Mouse (Mus musculus) stomach, embryonic 14.5 days (tissue): ENCODE measurements around the gene Mical2. TPM values are rescaled to one million over a fixed set of nuclear protein-coding genes. Genes with fewer than 3 reads are reported as not detected.
A peak's percentile ranks its signal among the peaks of the same experiment; 100 is the strongest.

Experiments
- ATAC-seq: fragments of 200-750 bp; cut with Nextera tagmentation; 2 replicates; pipeline ENCODE4 v1.8.0; 2017; ENCODE audit warnings: low read depth, moderate TSS enrichment; ENCODE audit not compliant: insufficient number of reproducible peaks, insufficient read depth, low FRiP score
- H3K27ac ChIP-seq: fragments of 300-500 bp; sonication (generic); 2 replicates; pipeline ENCODE4 v1.5.1; 2014; ENCODE audit warnings: mild to moderate bottlenecking, low read length, moderate library complexity, mixed read lengths
- H3K27me3 ChIP-seq: fragments of 300-500 bp; sonication (generic); 2 replicates; pipeline ENCODE4 v1.6.1; 2014; ENCODE audit warnings: low read length, control low read depth, mixed read lengths; ENCODE audit not compliant: control insufficient read depth, insufficient read depth
- H3K36me3 ChIP-seq: fragments of 300-500 bp; sonication (generic); 2 replicates; pipeline ENCODE4 v1.6.1; 2014; ENCODE audit warnings: mild to moderate bottlenecking, control low read depth, low read length, moderate library complexity, mixed read lengths; ENCODE audit not compliant: control insufficient read depth, insufficient read depth
- H3K4me1 ChIP-seq: fragments of 300-500 bp; sonication (generic); 2 replicates; pipeline ENCODE4 v1.6.1; 2014; ENCODE audit warnings: low read length, control low read depth, mixed read lengths; ENCODE audit not compliant: control insufficient read depth, insufficient read depth
- H3K4me2 ChIP-seq: fragments of 300-500 bp; sonication (generic); replicated peaks from 2 replicates; pipeline ENCODE4 v1.6.1; 2014; ENCODE audit warnings: low read depth, low read length, control low read depth
- H3K4me3 ChIP-seq: fragments of 300-500 bp; sonication (generic); 2 replicates; pipeline ENCODE4 v1.5.1; 2014; ENCODE audit warnings: low read depth, low read length, control low read depth
- H3K9ac ChIP-seq: fragments of 300-500 bp; sonication (generic); replicated peaks from 2 replicates; pipeline ENCODE4 v1.6.1; 2014; ENCODE audit warnings: low read depth, mild to moderate bottlenecking, control low read depth, low read length, moderate library complexity, mixed read lengths
- H3K9me3 ChIP-seq: fragments of 300-500 bp; sonication (generic); 2 replicates; pipeline ENCODE4 v1.6.1; 2016; ENCODE audit warnings: low read depth, low read length, control low read depth; ENCODE audit not compliant: control insufficient read depth
- WGBS: fragments of 180-500 bp; shearing (Covaris S2); extraction: QIAGEN DNeasy Blood & Tissue Kit; methylation state at CpG from one replicate; pipeline ENCODE4 v1.1.7; 2014; 5-methylcytosine and 5-hydroxymethylcytosine counted together
- polyA plus RNA-seq: library from polyadenylated mRNA; unstranded; fragments of >200 nt; fragmentation: Nextera tagmentation; extraction: Ambion mirVana; gene quantifications from 2 replicates; pipeline ENCODE4 v1.2.1, GENCODE M21; 2014

Gene Mical2
- polyA plus RNA-seq, 1 experiment from 2014 or later: 10.7 TPM

DNA sequence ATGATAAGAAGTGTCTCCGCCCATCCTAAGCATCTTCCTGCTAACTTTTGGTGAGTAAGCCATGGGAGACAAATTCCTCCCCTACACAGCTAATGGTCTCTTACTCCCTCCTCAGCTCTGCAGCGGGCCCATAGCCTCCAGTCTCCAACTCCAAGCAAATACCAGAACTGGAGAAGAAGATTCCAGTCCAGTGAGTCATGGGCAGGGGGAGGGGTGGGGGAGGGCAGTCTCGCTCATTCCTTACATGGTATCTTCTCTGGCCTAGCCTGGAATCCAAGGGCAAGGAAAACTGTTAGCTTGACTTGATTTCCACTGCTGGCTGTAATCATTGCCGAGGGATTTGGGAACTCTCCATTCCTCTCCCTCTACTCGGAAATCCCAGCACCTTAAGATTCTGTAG, 150.2 kb downstream of the Mical2 start:
- WGBS: 33% methylated on average over 5 of the region's 5 CpGs
- Histone ChIP-seq H3K27ac (peak overlapping the region; percentile 68; the same call in 1 of the 2 replicates), H3K4me1 (0 out of 2 replicates have a peak, but pooled peaks cover 7% of the 10 kb centered on the region), H3K27me3 (no peaks in the 10 kb centered on the region), H3K9ac (no peak overlapping the region), H3K36me3 (no peaks in the 10 kb centered on the region), H3K4me2 (no peak overlapping the region), H3K4me3 (no peak overlapping the region), H3K9me3 (no peaks in the 10 kb centered on the region)
- no peak; the same call in 1 of the 2 replicates for ATAC-seq

DNA sequence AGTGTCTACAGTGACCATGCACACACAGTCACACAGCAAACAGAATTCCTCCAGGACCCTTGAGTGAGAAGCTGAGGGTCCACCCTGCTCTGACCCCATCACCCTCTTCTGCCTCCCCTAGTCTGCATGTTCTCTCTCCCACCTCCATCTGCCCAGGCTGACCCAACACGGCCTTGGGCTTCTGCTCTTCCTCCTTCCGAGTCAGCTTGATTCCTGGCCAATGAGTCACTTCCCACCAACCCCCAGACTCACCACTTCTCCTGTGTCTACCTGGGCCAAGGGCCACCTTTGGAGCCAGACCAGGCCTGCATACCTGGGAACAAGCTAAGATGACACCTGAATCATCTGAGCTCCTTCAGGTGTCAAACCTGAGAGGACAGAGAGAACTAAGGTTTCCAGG, 151.0 kb downstream of the Mical2 start:
- Histone ChIP-seq H3K9ac (no peak overlapping the region), H3K36me3 (no peaks in the 10 kb centered on the region), H3K27me3 (no peaks in the 10 kb centered on the region), H3K9me3 (no peaks in the 10 kb centered on the region), H3K27ac (peak overlapping the region; percentile 68; the same call in 1 of the 2 replicates), H3K4me3 (no peak overlapping the region), H3K4me1 (0 out of 2 replicates have a peak, but pooled peaks cover 7% of the 10 kb centered on the region), H3K4me2 (no peak overlapping the region)
- no peak for ATAC-seq
- 57% methylated on average over 2 of the region's 2 CpGs for WGBS

DNA sequence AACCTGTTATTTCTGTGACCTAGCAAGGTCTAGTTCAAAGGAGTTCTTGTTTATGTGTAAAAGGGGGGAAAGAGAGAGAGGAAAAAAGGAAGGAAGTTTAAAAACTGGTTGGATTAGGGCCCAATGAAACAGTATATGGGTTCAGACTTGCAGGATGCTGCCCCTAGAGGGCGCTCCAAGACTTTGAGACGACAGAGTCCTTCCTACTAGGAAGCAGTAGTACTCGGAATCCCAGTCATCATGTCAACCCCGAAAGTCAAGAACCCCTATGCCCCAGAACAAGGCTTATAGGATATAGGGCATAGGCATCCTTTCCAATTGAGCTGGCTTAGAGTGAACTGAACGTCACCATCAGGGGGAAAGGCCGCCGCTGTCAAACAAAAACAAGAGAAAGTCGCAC, 151.7 kb downstream of the Mical2 start:
- Histone ChIP-seq H3K9me3 (no peaks in the 10 kb centered on the region), H3K27ac (no peak overlapping the region), H3K9ac (no peak overlapping the region), H3K4me1 (0 out of 2 replicates have a peak, but pooled peaks cover 7% of the 10 kb centered on the region), H3K36me3 (no peaks in the 10 kb centered on the region), H3K4me2 (no peak overlapping the region), H3K4me3 (no peak overlapping the region), H3K27me3 (no peaks in the 10 kb centered on the region)
- 44% methylated on average over 8 of the region's 8 CpGs for WGBS
- peak; percentile 59; the same call in 1 of the 2 replicates for ATAC-seq

GRCm38 (mm10) chr7:112378056-112378455, 152.4 kb downstream of the Mical2 start:
- Histone ChIP-seq H3K4me1 (0 out of 2 replicates have a peak, but pooled peaks cover 7% of the 10 kb centered on the region), H3K27ac (no peak overlapping the region), H3K9me3 (no peaks in the 10 kb centered on the region)

GRCm38 (mm10) chr7:112378476-112378875, 152.8 kb downstream of the Mical2 start:
- Histone ChIP-seq H3K9ac (no peak overlapping the region), H3K27ac (no peak overlapping the region), H3K9me3 (no peaks in the 10 kb centered on the region), H3K4me2 (no peak overlapping the region), H3K27me3 (no peaks in the 10 kb centered on the region), H3K36me3 (no peaks in the 10 kb centered on the region), H3K4me1 (0 out of 2 replicates have a peak, but pooled peaks cover 7% of the 10 kb centered on the region), H3K4me3 (no peak overlapping the region)
- 61% methylated on average over 5 of the region's 5 CpGs for WGBS
- no peak for ATAC-seq

More at GRCm38 (mm10) chr7:112378056-112378455, 152.4 kb downstream of the Mical2 start:
- Histone ChIP-seq H3K4me3 (no peak overlapping the region), H3K4me2 (no peak overlapping the region), H3K36me3 (no peaks in the 10 kb centered on the region), H3K27me3 (no peaks in the 10 kb centered on the region), H3K9ac (no peak overlapping the region)
- ATAC-seq: no peak
- WGBS: 79% methylated on average over 5 of the region's 5 CpGs

DNA sequence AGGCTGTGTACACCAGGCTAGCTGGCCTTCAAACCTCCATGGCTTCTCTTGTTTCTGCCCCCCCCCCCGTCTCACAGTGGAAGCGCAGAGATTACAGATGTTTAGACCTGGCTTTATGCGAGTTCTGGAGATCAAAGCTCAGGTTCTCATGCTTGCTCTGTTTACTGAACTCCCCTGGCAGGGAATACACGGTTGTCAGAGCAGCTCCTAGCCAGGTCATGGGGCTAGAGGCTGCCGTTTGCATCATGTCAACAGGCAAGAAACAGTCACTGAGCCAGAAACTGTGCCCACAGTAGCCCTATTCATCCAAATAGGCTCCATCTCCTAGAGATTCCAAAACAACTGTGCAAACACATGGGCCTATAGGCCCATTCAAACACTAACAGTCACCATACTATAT, 160.9 kb downstream of the Mical2 start:
- 31% methylated on average over 5 of the region's 5 CpGs for WGBS
- Histone ChIP-seq H3K27ac (no peak overlapping the region), H3K4me2 (no peak overlapping the region), H3K27me3 (no peaks in the 10 kb centered on the region), H3K9ac (no peak overlapping the region; the same call in 1 of the 2 replicates), H3K36me3 (no peaks in the 10 kb centered on the region), H3K9me3 (no peaks in the 10 kb centered on the region), H3K4me1 (peaks cover 25% of the 10 kb centered on the region), H3K4me3 (no peak overlapping the region)
- no peak for ATAC-seq

DNA sequence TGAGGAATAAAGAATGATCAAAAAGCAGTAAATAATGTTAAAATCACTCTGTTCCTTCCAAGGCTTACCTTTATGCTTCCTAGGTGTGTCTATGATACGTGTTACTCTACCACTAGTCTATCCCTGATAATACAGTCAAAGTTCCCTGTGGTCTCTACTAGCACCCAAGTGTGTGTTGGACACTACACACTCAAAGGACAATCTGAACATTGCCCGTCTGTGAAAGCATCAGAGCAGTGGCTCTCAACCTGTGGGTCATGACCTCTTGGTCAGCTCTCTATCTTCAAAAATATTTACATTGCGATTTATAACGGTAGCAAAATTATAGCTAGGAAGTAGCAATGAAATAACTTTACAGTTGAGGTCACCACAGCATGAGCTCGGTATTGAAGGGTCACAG, 162.2 kb downstream of the Mical2 start:
- Histone ChIP-seq H3K9me3 (no peaks in the 10 kb centered on the region), H3K27ac (no peak overlapping the region), H3K36me3 (no peaks in the 10 kb centered on the region), H3K4me3 (no peak overlapping the region), H3K4me2 (no peak overlapping the region), H3K27me3 (no peaks in the 10 kb centered on the region), H3K9ac (no peak overlapping the region), H3K4me1 (peaks cover 34% of the 10 kb centered on the region)
- WGBS: 79% methylated on average over 5 of the region's 5 CpGs
- ATAC-seq: no peak

GRCm38 (mm10) chr7:112388363-112388875, 162.8 kb downstream of the Mical2 start:
- H3K27ac ChIP-seq: no peak overlapping the region
- H3K4me2 ChIP-seq: no peak overlapping the region
- peaks cover 34% of the 10 kb centered on the region for H3K4me1 ChIP-seq
- 80% methylated on average over 5 of the region's 5 CpGs for WGBS
- no peak overlapping the region for H3K4me3 ChIP-seq
- H3K36me3 ChIP-seq: no peaks in the 10 kb centered on the region
- H3K9ac ChIP-seq: no peak overlapping the region
- no peak for ATAC-seq
- no peaks in the 10 kb centered on the region for H3K27me3 ChIP-seq
- H3K9me3 ChIP-seq: no peaks in the 10 kb centered on the region
